Mouse (Mus musculus): ENCODE measurements at regions not wholly inside any gene's neighbourhood (a gene's known extent, or its start where the extent isn't known, plus 50 kb on each side); places are given as distances from the start of the nearest gene placed in this dataset.
"Not testable (repeated sequence)": the region's sequence is repeated elsewhere in the genome, so short reads cannot be mapped to it uniquely, and the experiment has no call there.

DNA sequence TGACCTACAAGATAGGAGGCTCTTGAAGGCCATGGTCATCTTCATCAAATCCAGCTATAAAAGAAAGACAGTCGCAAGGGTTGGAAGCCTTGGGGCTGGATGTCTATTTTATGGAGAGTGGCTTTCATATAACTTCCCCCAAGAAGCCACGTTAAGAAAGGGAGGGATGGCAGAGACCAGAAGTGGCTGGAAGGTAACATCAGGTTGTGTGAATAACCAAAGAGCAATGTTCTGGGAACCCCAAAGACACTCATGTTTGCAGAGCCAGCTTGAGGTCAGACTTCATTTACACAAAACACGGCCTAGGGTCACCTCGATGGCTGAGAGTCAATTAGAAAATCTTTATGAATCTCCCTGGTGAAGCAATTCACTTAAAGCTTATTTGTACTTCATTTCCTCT lies 90.0 kb upstream of the Irx2 start:
- DNase-seq (ENCODE audit: low spot score) (no peak), ATAC-seq (no peak)
- H3K4me1 ChIP-seq (ENCODE audit: control insufficient read depth, insufficient read depth, low read length): no peaks in the 10 kb centered on the region
- H3K36me3 ChIP-seq (ENCODE audit: control insufficient read depth, insufficient read depth, low read length): no peaks in the 10 kb centered on the region
- H3K9ac ChIP-seq (ENCODE audit: low read length): no peak overlapping the region
- H3K9me3 ChIP-seq (replicated peaks; ENCODE audit: control insufficient read depth, low read length): no peaks in the 10 kb centered on the region
- no peak overlapping the region for H3K4me3 ChIP-seq (ENCODE audit: low read depth, low read length)
- H3K27me3 ChIP-seq (replicated peaks; ENCODE audit: control insufficient read depth, insufficient read depth, low read length): no peaks in the 10 kb centered on the region
- H3K27ac ChIP-seq (ENCODE audit: low read depth, low read length): no peak overlapping the region
- 91% methylated on average over 4 of the region's 4 CpGs for WGBS
- no peak overlapping the region for H3K4me2 ChIP-seq (ENCODE audit: low read length)

DNA sequence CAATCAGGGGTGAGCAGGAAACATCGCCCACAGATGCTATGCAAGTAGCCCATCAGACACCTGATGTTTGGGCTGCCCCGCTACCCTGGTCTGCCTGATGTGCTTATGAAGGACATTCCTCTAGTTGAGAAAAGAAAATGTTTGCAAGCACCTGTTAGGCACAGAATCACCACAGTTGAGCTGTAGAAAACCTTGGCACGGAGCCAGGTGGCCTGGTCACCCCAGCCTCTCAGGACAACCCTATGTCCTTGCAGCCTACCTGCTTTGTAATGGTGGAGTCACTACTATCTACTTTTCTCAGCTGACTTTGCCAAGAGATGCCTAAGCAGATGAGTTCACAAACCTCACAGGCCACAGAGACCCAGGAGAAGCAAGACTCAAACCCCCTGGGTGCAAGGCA lies 86.9 kb upstream of the Irx2 start:
- Histone ChIP-seq H3K4me1 (ENCODE audit: control insufficient read depth, insufficient read depth, low read length) (no peaks in the 10 kb centered on the region), H3K9ac (ENCODE audit: low read length) (no peak overlapping the region), H3K27me3 (replicated peaks; ENCODE audit: control insufficient read depth, insufficient read depth, low read length) (no peaks in the 10 kb centered on the region), H3K9me3 (replicated peaks; ENCODE audit: control insufficient read depth, low read length) (no peaks in the 10 kb centered on the region), H3K4me2 (ENCODE audit: low read length) (no peak overlapping the region), H3K36me3 (ENCODE audit: control insufficient read depth, insufficient read depth, low read length) (no peaks in the 10 kb centered on the region), H3K4me3 (ENCODE audit: low read depth, low read length) (no peak overlapping the region), H3K27ac (ENCODE audit: low read depth, low read length) (no peak overlapping the region)
- ATAC-seq: no peak
- WGBS: 87% methylated on average over 3 of the region's 3 CpGs
- no peak for DNase-seq (ENCODE audit: low spot score)

DNA sequence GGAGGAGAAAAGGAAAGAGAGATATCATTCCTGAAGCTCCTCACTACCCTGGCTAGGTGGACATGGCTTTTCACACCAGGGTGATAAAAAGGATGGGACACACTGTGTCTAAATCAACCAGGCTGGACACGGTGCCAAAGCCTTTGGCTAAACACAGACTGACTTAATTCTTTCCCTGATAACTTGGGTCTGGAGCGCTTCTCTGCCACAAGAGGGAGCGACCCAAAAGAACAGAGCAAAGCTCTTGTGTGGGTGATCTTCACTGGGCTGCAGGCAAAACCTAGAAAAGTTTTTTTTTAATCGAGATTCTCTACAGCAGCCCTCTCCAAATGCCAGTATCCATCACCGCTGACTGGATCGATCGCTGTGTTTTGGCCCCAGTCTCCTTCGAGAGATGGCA lies 70.7 kb upstream of the Irx2 start:
- H3K4me3 ChIP-seq (ENCODE audit: low read depth, low read length): no peak overlapping the region
- H3K9ac ChIP-seq (ENCODE audit: low read length): no peak overlapping the region
- H3K4me1 ChIP-seq (ENCODE audit: control insufficient read depth, insufficient read depth, low read length): no peaks in the 10 kb centered on the region
- ATAC-seq (no peak), DNase-seq (ENCODE audit: low spot score) (no peak)
- H3K9me3 ChIP-seq (replicated peaks; ENCODE audit: control insufficient read depth, low read length): no peaks in the 10 kb centered on the region
- no peak overlapping the region for H3K4me2 ChIP-seq (ENCODE audit: low read length)
- H3K36me3 ChIP-seq (ENCODE audit: control insufficient read depth, insufficient read depth, low read length): no peaks in the 10 kb centered on the region
- H3K27me3 ChIP-seq (replicated peaks; ENCODE audit: control insufficient read depth, insufficient read depth, low read length): no peaks in the 10 kb centered on the region
- WGBS: 84% methylated on average over 8 of the region's 8 CpGs
- H3K27ac ChIP-seq (ENCODE audit: low read depth, low read length): no peak overlapping the region

DNA sequence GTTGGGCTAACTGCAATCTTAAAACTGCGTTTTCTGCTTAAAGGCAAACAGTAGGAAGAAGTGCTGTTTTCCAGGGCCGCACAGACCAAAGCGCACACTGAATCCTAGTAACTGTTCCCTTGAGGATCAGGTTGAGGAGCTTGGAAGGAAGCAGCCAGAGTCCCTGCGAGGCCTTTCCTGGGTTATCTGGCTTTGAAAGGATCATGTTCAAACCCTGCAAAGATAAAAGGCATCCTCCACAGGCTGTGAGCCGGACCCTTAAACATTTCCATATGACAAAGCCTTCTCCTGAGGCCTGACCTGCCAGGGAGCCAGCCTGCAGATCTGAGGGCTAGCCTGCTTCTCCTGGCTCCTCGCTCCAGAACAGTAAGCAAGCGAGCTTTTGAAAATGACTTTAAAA lies 56.7 kb upstream of the Irx2 start:
- H3K9ac ChIP-seq (ENCODE audit: low read length): no peak overlapping the region
- H3K4me3 ChIP-seq (ENCODE audit: low read depth, low read length): no peak overlapping the region
- no peak overlapping the region for H3K4me2 ChIP-seq (ENCODE audit: low read length)
- no peaks in the 10 kb centered on the region for H3K9me3 ChIP-seq (replicated peaks; ENCODE audit: control insufficient read depth, low read length)
- H3K4me1 ChIP-seq (ENCODE audit: control insufficient read depth, insufficient read depth, low read length): no peaks in the 10 kb centered on the region
- 48% methylated on average over 7 of the region's 7 CpGs for WGBS
- no peak for DNase-seq (ENCODE audit: low spot score)
- no peak overlapping the region for H3K27ac ChIP-seq (ENCODE audit: low read depth, low read length)
- ATAC-seq: no peak
- H3K27me3 ChIP-seq (replicated peaks; ENCODE audit: control insufficient read depth, insufficient read depth, low read length): no peaks in the 10 kb centered on the region
- no peaks in the 10 kb centered on the region for H3K36me3 ChIP-seq (ENCODE audit: control insufficient read depth, insufficient read depth, low read length)

DNA sequence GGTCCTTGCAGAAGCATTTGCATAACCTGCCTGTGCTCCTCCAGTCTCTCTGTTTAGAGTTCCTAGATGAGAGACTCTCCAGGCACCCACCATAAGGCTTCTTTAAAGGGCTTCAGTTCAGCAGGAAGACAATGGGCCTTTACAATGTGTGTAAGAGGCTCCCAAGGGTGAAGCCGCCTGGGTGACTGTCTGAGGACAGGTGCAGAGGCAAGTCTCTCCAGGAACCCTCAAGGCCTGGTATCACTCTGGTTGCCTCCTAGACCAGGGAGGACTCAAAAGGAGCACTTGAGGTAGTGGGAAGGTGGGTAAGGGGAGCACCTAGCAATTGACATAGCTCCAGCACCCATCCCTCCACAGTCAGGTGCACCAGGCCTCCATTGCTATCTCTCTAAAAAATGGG lies 55.8 kb upstream of the Irx2 start:
- no peak for ATAC-seq
- Histone ChIP-seq H3K9ac (ENCODE audit: low read length) (no peak overlapping the region), H3K27ac (ENCODE audit: low read depth, low read length) (no peak overlapping the region), H3K4me3 (ENCODE audit: low read depth, low read length) (no peak overlapping the region), H3K4me2 (ENCODE audit: low read length) (no peak overlapping the region), H3K27me3 (replicated peaks; ENCODE audit: control insufficient read depth, insufficient read depth, low read length) (no peaks in the 10 kb centered on the region), H3K4me1 (ENCODE audit: control insufficient read depth, insufficient read depth, low read length) (no peaks in the 10 kb centered on the region), H3K9me3 (replicated peaks; ENCODE audit: control insufficient read depth, low read length) (no peaks in the 10 kb centered on the region), H3K36me3 (ENCODE audit: control insufficient read depth, insufficient read depth, low read length) (no peaks in the 10 kb centered on the region)
- DNase-seq (ENCODE audit: low spot score): no peak
- WGBS: 32% methylated on average over 1 of the region's 1 CpGs

DNA sequence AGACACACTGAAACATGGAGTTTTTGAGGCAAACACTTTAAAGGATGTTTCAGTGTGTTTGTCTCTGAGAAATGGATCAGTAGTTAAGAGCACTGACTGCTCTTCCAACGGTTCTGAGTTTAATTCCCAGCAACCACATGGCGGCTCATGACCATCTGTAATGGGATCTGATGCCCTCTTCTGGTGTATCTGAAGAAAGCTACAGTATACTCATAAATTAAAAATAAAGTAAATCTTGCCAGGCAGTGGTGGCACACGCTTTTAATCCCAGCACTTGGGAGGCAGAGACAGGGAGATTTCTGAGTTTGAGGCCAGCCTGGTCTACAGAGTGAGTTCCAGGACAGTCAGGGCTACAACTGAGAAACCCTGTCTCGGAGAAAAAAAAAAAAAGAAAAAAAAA lies 54.5 kb upstream of the Irx2 start:
- H3K4me1 ChIP-seq (ENCODE audit: control insufficient read depth, insufficient read depth, low read length); ATAC-seq; H3K9ac ChIP-seq (ENCODE audit: low read length); H3K4me3 ChIP-seq (ENCODE audit: low read depth, low read length); DNase-seq (ENCODE audit: low spot score); H3K9me3 ChIP-seq (replicated peaks; ENCODE audit: control insufficient read depth, low read length); H3K27me3 ChIP-seq (replicated peaks; ENCODE audit: control insufficient read depth, insufficient read depth, low read length); H3K27ac ChIP-seq (ENCODE audit: low read depth, low read length); H3K36me3 ChIP-seq (ENCODE audit: control insufficient read depth, insufficient read depth, low read length); H3K4me2 ChIP-seq (ENCODE audit: low read length): not testable (repeated sequence)
- WGBS: 59% methylated on average over 4 of the region's 4 CpGs

DNA sequence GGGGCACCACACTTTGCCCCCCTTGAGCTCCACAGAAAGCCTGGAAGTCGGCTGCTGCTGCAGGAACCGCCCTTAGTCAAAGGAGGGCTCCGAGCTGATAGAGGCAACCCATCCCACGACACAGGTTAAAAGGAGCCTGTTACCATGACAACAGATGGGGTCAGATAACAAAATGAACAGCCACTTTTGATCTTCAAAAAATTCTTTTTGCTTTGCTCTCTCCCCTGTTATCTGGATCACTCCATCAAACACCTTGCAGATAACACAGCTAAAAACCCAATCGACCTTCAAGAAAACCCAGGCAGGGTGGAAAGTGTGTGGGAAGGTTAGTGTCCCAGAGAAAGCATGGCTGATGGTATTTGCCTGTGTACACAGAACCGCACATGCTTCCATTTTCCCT lies 52.1 kb upstream of the Irx2 start:
- DNase-seq (ENCODE audit: low spot score): peak; percentile 52
- Histone ChIP-seq H3K9me3 (replicated peaks; ENCODE audit: control insufficient read depth, low read length) (no peaks in the 10 kb centered on the region), H3K36me3 (ENCODE audit: control insufficient read depth, insufficient read depth, low read length) (no peaks in the 10 kb centered on the region), H3K4me1 (ENCODE audit: control insufficient read depth, insufficient read depth, low read length) (no peaks in the 10 kb centered on the region), H3K4me2 (ENCODE audit: low read length) (no peak overlapping the region), H3K27me3 (replicated peaks; ENCODE audit: control insufficient read depth, insufficient read depth, low read length) (no peaks in the 10 kb centered on the region), H3K9ac (ENCODE audit: low read length) (no peak overlapping the region), H3K4me3 (ENCODE audit: low read depth, low read length) (no peak overlapping the region), H3K27ac (ENCODE audit: low read depth, low read length) (no peak overlapping the region)
- WGBS: 45% methylated on average over 6 of the region's 6 CpGs
- ATAC-seq: no peak; the same call in 1 of the 2 replicates

DNA sequence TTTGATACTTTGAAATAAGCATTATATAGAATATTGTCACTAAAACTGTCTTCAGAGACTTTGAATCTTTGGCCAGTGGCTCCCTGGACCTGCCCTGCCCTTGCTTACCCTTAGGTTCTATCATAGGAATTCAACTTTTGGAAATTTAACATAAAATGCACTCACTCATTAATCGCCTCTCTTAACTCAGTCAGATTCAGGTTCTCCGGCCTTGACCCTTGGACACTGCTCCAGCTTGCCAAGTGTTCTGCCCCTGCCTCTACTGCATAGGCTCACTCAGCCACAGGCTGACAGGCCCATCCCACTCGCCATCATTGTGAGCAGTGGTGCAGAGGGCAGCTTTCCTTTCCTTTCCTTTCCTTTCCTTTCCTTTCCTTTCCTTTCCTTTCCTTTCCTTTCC lies 50.2 kb upstream of the Irx2 start:
- no peak overlapping the region for H3K4me2 ChIP-seq (ENCODE audit: low read length)
- no peak overlapping the region for H3K9ac ChIP-seq (ENCODE audit: low read length)
- no peaks in the 10 kb centered on the region for H3K4me1 ChIP-seq (ENCODE audit: control insufficient read depth, insufficient read depth, low read length)
- H3K4me3 ChIP-seq (ENCODE audit: low read depth, low read length): no peak overlapping the region
- no peaks in the 10 kb centered on the region for H3K9me3 ChIP-seq (replicated peaks; ENCODE audit: control insufficient read depth, low read length)
- no peaks in the 10 kb centered on the region for H3K27me3 ChIP-seq (replicated peaks; ENCODE audit: control insufficient read depth, insufficient read depth, low read length)
- no peak for DNase-seq (ENCODE audit: low spot score)
- 90% methylated on average over 3 of the region's 3 CpGs for whole genome bisulfite sequencing
- no peak for ATAC-seq
- H3K36me3 ChIP-seq (ENCODE audit: control insufficient read depth, insufficient read depth, low read length): no peaks in the 10 kb centered on the region
- H3K27ac ChIP-seq (ENCODE audit: low read depth, low read length): no peak overlapping the region

Measured in forebrain, embryonic 14.5 days (tissue).